Mouse (Mus musculus) megakaryocyte, embryonic 14.5 days (primary cell): ENCODE measurements at regions not wholly inside any gene's neighbourhood (a gene's known extent, or its start where the extent isn't known, plus 50 kb on each side); places are given as distances from the start of the nearest gene placed in this dataset.

Experiments
- FLI1 ChIP-seq: IDR thresholded peaks from 2 replicates; pipeline ENCODE4 v1.6.1; 2012; ENCODE audit warnings: low read length, inconsistent platforms, mixed read lengths
- GATA1 ChIP-seq: IDR thresholded peaks from 3 replicates; pipeline ENCODE4 v1.6.1; 2012; ENCODE audit warnings: mixed read lengths, low read length, inconsistent platforms, borderline replicate concordance

- TF ChIP-seq GATA1 (no peak), FLI1 (no peak)
Measured at GRCm38 (mm10) chr3:127970891-127971290, 74.8 kb upstream of the Fam241a start.
